Mouse (Mus musculus): ENCODE data around the gene Gm38394. TPM values are rescaled to one million over a fixed set of nuclear protein-coding genes. Genes with fewer than 3 reads are reported as not detected.
"Not testable (repeated sequence)": the region's sequence is repeated elsewhere in the genome, so short reads cannot be mapped to it uniquely, and the experiment has no call there.

Gene Gm38394
- total and polyA plus RNA-seq, 2 experiments from 2014 or later: 1.7 to 5.3 TPM

DNA sequence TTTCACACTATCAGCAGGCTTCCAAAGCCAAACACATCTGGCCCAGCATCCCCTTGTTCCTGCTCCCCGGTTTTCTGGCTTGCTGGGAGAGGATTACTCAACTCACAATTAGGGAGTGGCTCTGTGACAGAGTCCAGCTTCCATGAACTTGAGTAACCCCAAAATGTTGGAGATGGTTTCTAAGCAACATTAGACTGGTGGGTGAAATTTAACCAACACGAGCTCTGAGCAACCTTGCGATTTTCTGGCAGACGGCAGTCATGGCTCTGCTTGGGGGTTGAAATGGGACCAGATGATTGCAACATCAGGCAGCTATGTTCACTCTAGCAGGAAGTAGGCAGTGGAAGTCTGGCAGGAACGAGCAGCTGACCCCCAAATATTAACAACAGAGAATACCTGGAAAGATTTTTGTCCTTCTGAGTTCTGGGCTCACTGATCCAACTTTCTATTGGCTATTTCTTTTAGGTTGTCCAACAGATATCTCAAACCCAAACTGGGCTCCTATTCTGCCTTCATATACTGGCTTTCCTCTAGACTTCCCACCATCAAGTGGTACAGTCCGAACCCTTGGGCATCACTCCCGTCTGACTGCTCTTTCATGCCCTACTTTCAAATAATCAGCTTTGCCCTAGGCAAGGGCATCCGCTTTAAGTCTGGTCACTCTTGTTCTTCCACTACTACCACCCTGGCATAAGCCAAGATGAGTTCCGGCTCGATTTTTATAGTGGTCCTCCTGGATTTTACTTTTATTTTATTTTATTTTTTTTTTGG, 24.8 kb upstream of the Gm38394 start:
- 68% methylated on average over 10 of the region's 10 CpGs for WGBS
- ATAC-seq (0 out of 2 replicates have a peak, but pooled peaks have one; percentile 32), DNase-seq (ENCODE audit: low spot score) (peak; percentile 27)
- Histone ChIP-seq H3K36me3 (ENCODE audit: insufficient read depth, low read length) (no peaks in the 10 kb centered on the region), H3K27me3 (ENCODE audit: insufficient read depth, low read length) (no peaks in the 10 kb centered on the region), H3K27ac (no peak overlapping the region), H3K4me1 (ENCODE audit: insufficient read depth, low read length) (no peaks in the 10 kb centered on the region), H3K9ac (replicated peaks; ENCODE audit: low read length) (no peak overlapping the region), H3K9me3 (ENCODE audit: low read length) (no peaks in the 10 kb centered on the region), H3K4me2 (ENCODE audit: low read depth, low read length) (no peak overlapping the region), H3K4me3 (ENCODE audit: low read length) (no peak overlapping the region)
- no peak for TF ChIP-seq CTCF (IDR thresholded peaks at IDR 0.05; ENCODE audit: low read depth)

GRCm38 (mm10) chr1:133671801-133672200, 10.7 kb upstream of the Gm38394 start:
- Histone ChIP-seq H3K4me2 (ENCODE audit: low read depth, low read length) (no peak overlapping the region), H3K9ac (replicated peaks; ENCODE audit: low read length) (no peak overlapping the region), H3K4me1 (ENCODE audit: insufficient read depth, low read length) (no peaks in the 10 kb centered on the region), H3K36me3 (ENCODE audit: insufficient read depth, low read length) (no peaks in the 10 kb centered on the region), H3K27ac (no peak overlapping the region), H3K9me3 (ENCODE audit: low read length) (no peaks in the 10 kb centered on the region), H3K4me3 (ENCODE audit: low read length) (no peak overlapping the region), H3K27me3 (ENCODE audit: insufficient read depth, low read length) (no peaks in the 10 kb centered on the region)
- no peak for DNase-seq (ENCODE audit: low spot score)
- no peak for ATAC-seq
- no peak for TF ChIP-seq CTCF (IDR thresholded peaks at IDR 0.05; ENCODE audit: low read depth)
- WGBS: 66% methylated on average over 3 of the region's 3 CpGs

- DNase-seq (ENCODE audit: low spot score) (no peak), ATAC-seq (no peak)
- no peak for TF ChIP-seq CTCF (IDR thresholded peaks at IDR 0.05; ENCODE audit: low read depth)
- no peaks in the 10 kb centered on the region for H3K36me3 ChIP-seq (ENCODE audit: insufficient read depth, low read length)
- no peak overlapping the region for H3K4me2 ChIP-seq (ENCODE audit: low read depth, low read length)
- no peak overlapping the region for H3K27ac ChIP-seq
- H3K9ac ChIP-seq (replicated peaks; ENCODE audit: low read length): no peak overlapping the region
- no peaks in the 10 kb centered on the region for H3K9me3 ChIP-seq (ENCODE audit: low read length)
- 86% methylated on average over 3 of the region's 3 CpGs for WGBS
- no peaks in the 10 kb centered on the region for H3K27me3 ChIP-seq (ENCODE audit: insufficient read depth, low read length)
- H3K4me1 ChIP-seq (ENCODE audit: insufficient read depth, low read length): no peaks in the 10 kb centered on the region
- no peak overlapping the region for H3K4me3 ChIP-seq (ENCODE audit: low read length)
Observed at GRCm38 (mm10) chr1:133671266-133671665, 10.1 kb upstream of the Gm38394 start.

DNA sequence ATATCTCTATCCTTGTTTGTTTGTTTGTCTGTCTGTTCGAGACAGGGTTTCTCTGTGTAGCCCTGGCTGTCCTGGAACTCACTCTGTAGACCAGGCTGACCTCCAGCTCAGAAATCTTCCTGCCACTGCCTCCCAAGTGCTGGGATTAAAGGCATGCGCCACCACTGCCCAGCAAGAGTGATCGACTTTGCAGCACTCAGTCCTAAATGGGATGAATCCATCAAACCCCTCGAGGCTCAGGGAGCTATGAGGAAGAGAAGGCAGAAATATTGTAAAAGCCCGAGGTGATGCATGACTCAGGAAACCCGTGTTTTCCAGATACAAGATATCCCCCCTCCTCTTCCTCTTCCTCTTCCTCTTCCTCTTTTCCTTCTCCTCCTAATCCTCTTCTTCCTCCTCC, 9.7 kb upstream of the Gm38394 start:
- DNase-seq (ENCODE audit: low spot score) (no peak), ATAC-seq (no peak)
- no peaks in the 10 kb centered on the region for H3K36me3 ChIP-seq (ENCODE audit: insufficient read depth, low read length)
- no peak overlapping the region for H3K4me3 ChIP-seq (ENCODE audit: low read length)
- no peaks in the 10 kb centered on the region for H3K9me3 ChIP-seq (ENCODE audit: low read length)
- no peak overlapping the region for H3K27ac ChIP-seq
- H3K27me3 ChIP-seq (ENCODE audit: insufficient read depth, low read length): no peaks in the 10 kb centered on the region
- 86% methylated on average over 6 of the region's 6 CpGs for WGBS
- H3K4me2 ChIP-seq (ENCODE audit: low read depth, low read length): no peak overlapping the region
- no peak overlapping the region for H3K9ac ChIP-seq (replicated peaks; ENCODE audit: low read length)
- H3K4me1 ChIP-seq (ENCODE audit: insufficient read depth, low read length): no peaks in the 10 kb centered on the region
- TF ChIP-seq CTCF (IDR thresholded peaks at IDR 0.05; ENCODE audit: low read depth): no peak

DNA sequence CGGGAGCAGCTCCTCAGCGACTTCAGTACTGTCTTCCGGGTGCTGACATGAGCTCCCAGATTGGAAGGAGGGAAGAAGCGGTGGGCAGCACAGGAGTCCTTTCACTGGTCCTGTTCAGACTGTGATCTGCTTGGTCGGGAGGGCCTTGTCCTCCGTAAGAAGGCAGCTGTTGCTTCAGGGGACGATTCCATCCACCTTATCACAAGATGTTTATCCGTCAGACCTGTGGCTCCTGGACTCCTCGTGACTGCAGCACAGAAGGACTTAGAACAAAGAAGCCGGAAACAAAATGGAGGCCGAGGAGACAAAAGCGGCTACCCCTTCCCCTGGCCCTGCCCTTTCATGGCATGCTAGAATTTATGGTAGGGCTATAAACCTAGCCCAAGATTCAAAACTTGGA, 9.1 kb upstream of the Gm38394 start:
- 82% methylated on average over 12 of the region's 12 CpGs for WGBS
- H3K9ac ChIP-seq (replicated peaks; ENCODE audit: low read length): no peak overlapping the region

GRCm38 (mm10) chr1:133668618-133669017, 7.5 kb upstream of the Gm38394 start:
- no peaks in the 10 kb centered on the region for H3K9me3 ChIP-seq (ENCODE audit: low read length)
- H3K9ac ChIP-seq (replicated peaks; ENCODE audit: low read length): no peak overlapping the region
- no peak overlapping the region for H3K27ac ChIP-seq
- TF ChIP-seq CTCF (IDR thresholded peaks at IDR 0.05; ENCODE audit: low read depth): no peak
- DNase-seq (ENCODE audit: low spot score): no peak
- ATAC-seq: no peak
- no peaks in the 10 kb centered on the region for H3K36me3 ChIP-seq (ENCODE audit: insufficient read depth, low read length)
- no peak overlapping the region for H3K4me2 ChIP-seq (ENCODE audit: low read depth, low read length)
- WGBS: 93% methylated on average over 3 of the region's 3 CpGs
- H3K4me1 ChIP-seq (ENCODE audit: insufficient read depth, low read length): no peaks in the 10 kb centered on the region
- H3K27me3 ChIP-seq (ENCODE audit: insufficient read depth, low read length): no peaks in the 10 kb centered on the region
- H3K4me3 ChIP-seq (ENCODE audit: low read length): no peak overlapping the region

More for the DNA sequence above, 9.1 kb upstream of the Gm38394 start:
- no peak for ATAC-seq
- no peaks in the 10 kb centered on the region for H3K9me3 ChIP-seq (ENCODE audit: low read length)
- no peak overlapping the region for H3K4me3 ChIP-seq (ENCODE audit: low read length)
- DNase-seq (ENCODE audit: low spot score): no peak
- H3K4me1 ChIP-seq (ENCODE audit: insufficient read depth, low read length): no peaks in the 10 kb centered on the region
- H3K27ac ChIP-seq: no peak overlapping the region
- H3K27me3 ChIP-seq (ENCODE audit: insufficient read depth, low read length): no peaks in the 10 kb centered on the region
- no peak for TF ChIP-seq CTCF (IDR thresholded peaks at IDR 0.05; ENCODE audit: low read depth)
- H3K36me3 ChIP-seq (ENCODE audit: insufficient read depth, low read length): no peaks in the 10 kb centered on the region
- H3K4me2 ChIP-seq (ENCODE audit: low read depth, low read length): no peak overlapping the region

- TF ChIP-seq CTCF (IDR thresholded peaks at IDR 0.05; ENCODE audit: low read depth): no peak
- H3K27me3 ChIP-seq (ENCODE audit: insufficient read depth, low read length): no peaks in the 10 kb centered on the region
- no peak overlapping the region for H3K27ac ChIP-seq
- H3K4me1 ChIP-seq (ENCODE audit: insufficient read depth, low read length): no peaks in the 10 kb centered on the region
- ATAC-seq: no peak
- no peak overlapping the region for H3K4me3 ChIP-seq (ENCODE audit: low read length)
- WGBS: 34% methylated on average over 7 of the region's 7 CpGs
- no peak overlapping the region for H3K9ac ChIP-seq (replicated peaks; ENCODE audit: low read length)
- DNase-seq (ENCODE audit: low spot score): no peak
- no peaks in the 10 kb centered on the region for H3K36me3 ChIP-seq (ENCODE audit: insufficient read depth, low read length)
- H3K9me3 ChIP-seq (ENCODE audit: low read length): no peaks in the 10 kb centered on the region
- no peak overlapping the region for H3K4me2 ChIP-seq (ENCODE audit: low read depth, low read length)
Observed at GRCm38 (mm10) chr1:133667721-133668120, 6.6 kb upstream of the Gm38394 start.

DNA sequence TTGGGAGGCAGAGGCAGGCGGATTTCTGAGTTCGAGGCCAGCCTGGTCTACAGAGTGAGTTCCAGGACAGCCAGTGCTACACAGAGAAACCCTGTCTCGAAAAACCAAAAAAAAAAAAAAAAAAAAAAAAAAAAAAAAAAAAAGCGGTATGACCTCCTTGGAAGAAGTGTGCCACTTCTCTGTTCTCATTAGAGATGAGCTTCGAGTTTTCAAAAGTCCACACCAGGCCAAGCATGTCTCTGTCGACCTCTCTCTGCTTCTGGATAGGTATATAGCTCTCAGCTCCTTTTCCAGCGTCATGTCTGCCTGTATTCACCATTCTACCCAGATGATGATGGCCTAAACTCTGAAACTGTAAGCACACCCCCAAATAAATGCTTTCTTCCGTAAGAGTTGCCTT, 4.6 kb upstream of the Gm38394 start:
- H3K9me3 ChIP-seq (ENCODE audit: low read length); H3K27me3 ChIP-seq (ENCODE audit: insufficient read depth, low read length); H3K4me2 ChIP-seq (ENCODE audit: low read depth, low read length); DNase-seq (ENCODE audit: low spot score); H3K9ac ChIP-seq (replicated peaks; ENCODE audit: low read length); H3K4me3 ChIP-seq (ENCODE audit: low read length); H3K36me3 ChIP-seq (ENCODE audit: insufficient read depth, low read length); H3K4me1 ChIP-seq (ENCODE audit: insufficient read depth, low read length); H3K27ac ChIP-seq; ATAC-seq: not testable (repeated sequence)
- WGBS: 86% methylated on average over 7 of the region's 8 CpGs

Measured in hindbrain, postnatal 0 days (tissue).